Mouse (Mus musculus): ENCODE results near the gene Drd2. TPM values are rescaled to one million over a fixed set of nuclear protein-coding genes. Genes with fewer than 3 reads are reported as not detected.

Drd2 gene
- not detected for polyA plus RNA-seq (2017; shearing (Covaris generic))

DNA sequence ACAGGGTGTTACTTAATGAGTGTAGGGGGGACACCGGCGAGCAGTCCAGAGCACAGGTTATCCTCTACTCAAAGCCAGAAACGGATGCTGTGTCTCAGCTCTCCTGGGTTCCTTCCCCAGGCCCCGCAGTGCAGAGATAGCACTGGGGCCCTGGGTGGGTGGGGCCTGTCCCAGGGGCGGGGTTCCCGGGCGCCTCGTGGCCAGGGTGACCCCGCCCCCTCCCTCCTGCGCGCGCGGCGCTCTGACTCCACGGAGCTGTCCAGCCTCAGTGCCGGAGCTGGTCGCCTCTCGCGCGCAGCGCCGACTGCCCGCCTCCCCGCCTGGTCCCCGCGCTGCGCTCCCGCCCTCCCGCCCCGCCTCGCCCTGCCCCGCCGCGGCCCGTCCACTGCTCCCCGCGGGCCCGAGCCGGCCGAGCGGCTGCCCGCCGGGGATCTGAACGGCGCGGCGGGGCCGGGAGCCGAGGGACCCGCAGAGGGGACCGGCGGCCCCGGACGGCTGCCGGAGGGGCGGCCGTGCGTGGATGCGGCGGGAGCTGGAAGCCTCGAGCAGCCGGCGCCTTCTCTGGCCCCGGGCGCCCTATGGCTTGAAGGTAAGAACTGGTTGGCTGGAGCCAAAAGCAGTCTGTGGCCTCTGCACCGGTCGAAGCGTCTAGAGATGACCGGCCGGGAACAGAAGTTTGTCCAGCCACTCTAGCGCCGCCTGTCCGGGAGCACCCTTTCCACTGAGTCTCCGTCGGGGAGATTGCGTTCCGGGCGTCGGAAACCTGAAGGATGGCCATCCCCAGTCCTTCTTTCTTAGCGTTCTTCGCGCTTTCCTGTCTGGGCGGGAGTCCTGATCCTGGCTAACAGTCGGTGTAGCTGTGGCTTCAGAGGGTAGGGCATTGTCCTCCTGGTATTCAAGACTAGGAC, at the start of gene Drd2:
TSS of gene Drd2 (plus strand) at position 492 of the 908 bp plus-strand sequence.
- ATAC-seq = no peak

DNA sequence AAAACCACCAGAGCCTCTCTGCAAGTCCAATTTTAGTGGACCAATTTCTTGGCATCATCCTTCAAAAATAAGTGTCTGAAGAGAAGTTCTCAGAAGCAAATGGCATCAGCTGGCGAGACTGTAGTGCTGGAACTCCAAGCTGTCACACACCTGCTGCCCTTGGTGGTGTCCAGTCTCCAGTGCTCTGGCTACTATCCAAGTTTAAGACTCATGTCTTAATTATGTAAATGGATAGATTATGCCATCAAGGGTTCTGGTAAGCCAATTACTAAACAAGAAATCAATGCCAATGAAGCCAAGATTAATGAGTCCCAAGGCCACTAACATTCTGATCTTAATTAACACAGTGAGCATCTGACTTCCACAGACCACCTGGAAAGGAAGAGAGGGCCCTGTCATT, 45.3 kb upstream of the Drd2 start:
- ATAC-seq = no peak

DNA sequence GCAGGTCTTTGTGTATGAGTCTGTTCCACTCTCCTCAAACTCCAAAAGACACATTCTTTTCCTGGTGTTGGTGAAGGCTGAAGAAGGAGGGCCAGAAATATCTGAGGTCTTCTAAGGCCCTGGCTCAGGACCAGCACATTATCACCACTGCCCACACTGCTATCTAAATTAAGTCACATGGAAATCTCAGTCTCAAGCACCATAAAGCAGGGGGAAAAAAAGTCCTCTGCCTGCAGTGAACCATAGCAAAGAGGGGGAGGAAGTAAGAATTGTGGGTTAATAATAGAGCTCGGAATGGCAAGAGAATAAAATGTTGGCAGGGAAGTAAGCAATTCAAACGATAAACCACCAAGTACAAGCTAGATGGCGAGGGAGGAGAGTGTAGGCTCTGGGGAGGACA, 32.9 kb upstream of the Drd2 start:
- no peak for ATAC-seq

DNA sequence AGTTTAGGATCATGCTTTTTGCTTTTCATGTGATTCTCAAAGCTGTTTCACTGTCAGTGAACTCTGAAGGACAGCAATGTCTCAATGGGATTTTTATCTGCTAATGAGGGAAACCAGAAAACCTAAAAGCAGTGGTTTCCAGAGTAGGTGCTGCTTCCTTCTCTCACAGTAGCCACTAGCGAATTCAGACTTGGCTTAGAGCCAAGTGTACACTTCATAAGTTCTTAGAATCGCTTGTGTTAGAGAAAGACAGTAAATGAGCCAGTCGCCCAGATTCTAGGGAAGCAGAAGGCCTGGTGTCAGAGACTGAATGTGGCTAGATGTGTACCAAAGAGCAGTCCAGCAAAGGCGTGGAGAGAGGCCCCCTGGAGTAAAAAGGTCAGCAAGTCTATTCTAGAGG, 29.6 kb upstream of the Drd2 start:
- ATAC-seq = no peak

DNA sequence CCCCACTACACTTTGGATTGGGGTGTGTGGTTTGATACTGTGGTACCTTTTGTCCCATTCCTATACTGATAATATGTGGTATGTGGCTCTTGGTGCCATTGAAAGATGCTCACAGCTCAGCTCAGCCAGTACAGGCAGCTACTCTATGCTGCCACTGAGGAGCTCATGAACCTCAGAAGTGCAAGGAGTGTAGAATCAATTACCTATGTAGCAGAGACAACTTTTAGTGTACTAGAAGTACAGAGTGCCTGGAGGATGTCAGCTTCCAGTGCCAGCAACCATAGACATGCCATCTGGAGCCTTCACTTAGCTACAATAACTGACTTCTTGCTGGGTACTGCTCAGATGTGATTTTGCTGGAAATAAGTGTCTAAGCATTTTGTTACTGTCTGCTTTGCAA, 21.8 kb upstream of the Drd2 start:
- ATAC-seq = no peak

DNA sequence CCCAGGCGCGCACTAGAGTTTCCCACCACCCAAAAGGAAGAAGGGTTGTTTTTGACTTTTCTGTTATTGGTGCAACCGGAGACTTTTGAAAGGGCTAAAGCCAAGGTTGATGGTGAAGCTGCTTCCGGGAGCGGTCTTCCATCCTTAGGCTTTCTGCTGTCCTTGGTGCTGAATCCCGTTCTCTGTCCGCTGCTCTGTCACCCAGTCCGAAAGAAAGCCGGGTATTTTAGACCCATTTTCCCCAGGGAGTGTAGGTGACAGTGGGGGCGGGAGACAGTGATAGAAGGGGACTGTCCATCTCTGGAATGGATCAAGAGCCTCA, 578 bp downstream of the Drd2 start:
- ATAC-seq = no peak

DNA sequence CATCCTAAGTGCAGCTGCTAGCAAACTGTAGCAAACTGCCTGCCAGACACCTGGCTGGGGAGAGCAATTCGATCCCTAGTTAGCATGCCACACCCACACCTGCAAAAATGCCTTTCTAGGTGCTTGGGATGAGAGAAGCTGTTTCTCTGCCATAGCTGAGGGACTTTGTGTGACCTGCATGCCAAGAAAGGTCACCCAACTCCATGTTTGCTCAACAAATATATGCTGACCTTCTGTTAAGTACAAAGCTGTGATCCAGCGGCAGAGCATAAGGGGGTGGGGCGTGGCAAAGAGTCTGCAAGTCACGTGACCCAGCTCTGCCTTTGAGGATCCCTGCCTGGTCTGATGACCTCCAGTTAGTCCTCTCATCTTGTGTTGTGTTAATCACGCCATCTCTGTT, 25.3 kb downstream of the Drd2 start:
- no peak for ATAC-seq

DNA sequence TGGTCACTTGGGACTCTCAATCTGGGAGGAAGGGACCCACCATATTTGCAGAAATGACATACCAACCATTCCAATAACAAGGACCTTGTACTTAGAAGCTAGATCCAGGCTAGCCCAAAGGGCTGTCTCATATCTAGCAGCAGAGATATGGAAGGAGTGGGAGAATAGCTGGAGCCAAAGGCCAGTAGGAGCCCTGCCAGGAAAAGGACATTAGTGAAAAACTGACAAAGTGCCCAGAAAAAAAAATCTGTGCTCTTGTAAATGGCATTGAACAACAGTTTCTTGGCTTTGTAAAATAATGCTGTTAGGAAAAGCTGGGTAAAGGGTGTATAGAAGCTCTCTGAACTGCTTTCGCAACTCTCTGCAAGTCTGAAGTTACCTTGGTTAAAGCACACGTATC, 33.5 kb downstream of the Drd2 start:
- ATAC-seq = no peak

DNA sequence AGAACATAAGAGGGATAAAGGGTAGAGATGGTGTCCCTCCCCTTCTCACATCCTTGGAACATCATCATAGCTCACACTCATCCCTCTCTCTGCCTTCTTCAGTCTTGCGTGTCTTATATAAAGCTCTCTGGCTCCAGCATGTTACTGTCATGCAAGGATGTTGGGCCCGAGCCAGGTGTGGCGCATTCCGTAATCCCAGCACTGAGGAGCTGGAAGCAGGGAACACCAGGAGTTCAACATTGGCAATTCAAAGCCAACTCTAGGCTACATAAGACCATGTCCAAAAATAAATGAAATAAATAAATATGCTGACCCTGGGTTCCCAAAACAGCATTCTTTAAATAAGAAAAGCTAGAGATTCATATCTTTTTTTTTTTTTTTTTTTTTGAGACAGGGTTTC, 39.5 kb downstream of the Drd2 start:
- no peak for ATAC-seq

DNA sequence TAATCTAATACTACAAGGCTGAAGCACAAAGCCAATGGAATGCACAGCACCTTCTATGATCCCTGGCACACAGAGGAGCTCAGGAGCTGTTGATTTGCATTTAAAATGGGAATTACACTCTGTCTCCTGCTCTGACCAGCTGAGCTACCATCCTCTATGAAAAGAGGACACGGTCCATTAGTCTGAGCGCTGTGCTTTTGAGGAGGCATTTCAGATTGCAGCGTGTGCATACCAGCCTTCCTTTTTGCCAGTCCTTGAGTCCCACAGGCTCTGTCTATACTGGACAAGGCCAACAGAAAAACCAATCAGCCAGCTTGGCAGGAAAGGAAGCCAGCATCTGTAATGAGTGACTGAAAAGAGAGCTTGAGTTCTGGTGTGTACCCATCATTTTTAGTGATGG, 43.6 kb downstream of the Drd2 start:
- ATAC-seq = no peak

DNA sequence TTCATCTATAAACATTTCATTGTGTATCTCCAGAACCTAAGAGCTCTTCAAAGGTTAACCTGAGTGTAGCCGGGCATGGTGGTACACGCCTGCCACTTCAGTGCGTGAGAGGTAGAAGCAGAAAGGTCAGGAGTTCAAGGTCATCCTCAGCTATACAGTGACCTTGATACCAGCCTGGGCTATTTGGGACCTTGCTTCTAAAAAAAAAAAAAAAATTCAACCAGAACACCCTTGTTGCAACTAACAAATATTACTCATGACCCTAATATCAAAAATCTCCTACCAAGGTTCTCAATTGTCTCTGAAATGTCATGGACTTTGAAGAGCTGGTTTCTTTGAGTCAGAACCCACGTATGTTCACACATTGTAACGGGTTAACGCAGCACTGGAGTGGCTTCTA, 44.4 kb downstream of the Drd2 start:
- no peak for ATAC-seq

DNA sequence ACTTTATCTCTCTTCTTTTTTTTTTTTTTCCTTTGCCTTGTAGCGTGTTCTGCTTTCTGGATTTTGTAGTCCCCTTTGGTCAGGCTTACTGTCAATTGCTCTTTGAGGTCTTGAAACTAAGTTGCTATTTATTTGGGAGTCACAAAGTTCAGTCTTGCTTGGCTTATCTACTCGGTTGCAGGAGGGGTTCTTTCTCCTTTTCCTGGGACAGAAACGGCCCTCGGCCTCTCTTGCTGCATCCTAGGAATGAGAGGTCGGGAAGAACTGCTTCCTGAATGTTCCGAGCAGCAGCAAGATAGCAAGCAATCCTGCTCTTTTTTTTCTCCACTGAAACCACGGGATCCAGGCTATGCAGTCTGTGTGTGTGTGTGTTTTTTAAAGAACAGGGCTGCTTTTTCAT, 44.9 kb downstream of the Drd2 start:
- no peak for ATAC-seq

DNA sequence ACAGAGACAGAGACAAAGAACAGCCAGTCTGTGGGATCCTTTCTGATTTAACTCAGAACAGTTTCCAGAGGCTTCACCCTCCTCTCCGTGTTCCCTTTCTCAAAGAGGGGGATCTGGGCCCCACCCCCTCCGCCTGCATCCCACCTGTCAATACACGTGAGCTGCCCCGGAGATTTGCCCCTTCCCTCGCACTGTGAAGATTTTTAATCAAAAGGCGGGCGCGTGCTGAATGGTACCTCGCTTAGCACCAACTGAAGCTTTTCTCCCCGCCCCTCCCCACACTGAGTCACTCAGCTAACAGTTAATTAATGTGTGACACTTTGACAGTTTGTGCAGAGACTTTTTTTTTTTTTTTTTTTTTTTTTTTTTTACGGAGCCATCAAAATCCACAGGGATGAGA, 45.7 kb downstream of the Drd2 start:
- no peak for ATAC-seq

DNA sequence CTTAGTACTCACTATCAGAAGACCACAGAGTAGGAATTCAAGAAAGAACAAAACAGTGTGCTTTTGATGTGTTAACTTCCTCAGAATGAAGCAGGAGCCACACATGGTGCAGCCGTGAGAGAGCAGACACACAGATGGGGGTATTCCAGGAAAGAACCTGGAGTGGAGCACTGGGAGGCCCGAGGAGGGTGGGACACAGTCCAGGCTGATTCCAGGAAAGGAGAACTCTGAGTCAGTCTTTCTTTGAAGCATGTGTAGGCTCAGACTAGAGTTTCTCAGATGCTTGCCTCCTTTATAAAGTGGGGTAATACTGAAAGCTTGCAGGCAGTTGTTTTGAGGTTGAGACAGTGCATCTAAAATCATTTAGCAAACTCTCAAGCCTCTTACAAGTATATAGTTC, 51.8 kb downstream of the Drd2 start:
- ATAC-seq = no peak

DNA sequence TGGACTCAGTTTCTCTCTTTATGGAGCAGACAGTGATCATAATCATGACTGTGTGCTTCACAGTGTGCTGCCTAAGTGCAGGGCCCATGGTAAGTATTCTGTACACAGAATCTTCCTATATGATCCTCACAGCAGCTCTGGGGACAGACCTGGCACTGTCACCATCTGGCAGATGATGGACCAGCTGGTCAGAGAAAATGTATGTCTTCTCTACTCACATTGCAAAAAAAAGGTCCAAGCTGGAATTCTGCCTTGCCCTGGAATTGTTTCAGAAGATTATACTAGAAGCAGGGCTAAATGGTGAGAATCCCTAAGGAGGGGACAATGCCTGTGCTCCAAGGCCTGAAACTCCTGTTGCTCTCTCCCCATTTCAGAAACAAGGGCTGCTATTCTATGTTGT, 55.6 kb downstream of the Drd2 start:
- ATAC-seq = no peak

DNA sequence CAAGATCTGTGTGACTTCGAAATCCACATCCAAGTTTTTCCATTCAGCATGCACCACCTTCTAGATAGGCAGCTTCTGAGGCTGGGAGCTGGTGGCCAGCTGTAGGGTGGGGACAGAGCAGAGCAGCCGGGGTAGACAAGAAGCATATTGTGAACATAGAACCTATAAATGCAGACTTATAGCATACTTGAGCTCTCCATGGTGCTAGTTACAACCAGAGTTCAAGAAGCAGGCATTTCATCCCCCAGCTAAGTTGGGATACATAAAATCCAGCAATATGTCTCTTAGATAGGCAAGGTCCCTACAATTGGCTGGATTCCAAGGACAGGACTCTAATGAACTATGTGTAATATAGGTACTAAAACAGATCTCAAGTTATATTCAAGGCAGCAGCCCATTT, 63.3 kb downstream of the Drd2 start:
- ATAC-seq = no peak

DNA sequence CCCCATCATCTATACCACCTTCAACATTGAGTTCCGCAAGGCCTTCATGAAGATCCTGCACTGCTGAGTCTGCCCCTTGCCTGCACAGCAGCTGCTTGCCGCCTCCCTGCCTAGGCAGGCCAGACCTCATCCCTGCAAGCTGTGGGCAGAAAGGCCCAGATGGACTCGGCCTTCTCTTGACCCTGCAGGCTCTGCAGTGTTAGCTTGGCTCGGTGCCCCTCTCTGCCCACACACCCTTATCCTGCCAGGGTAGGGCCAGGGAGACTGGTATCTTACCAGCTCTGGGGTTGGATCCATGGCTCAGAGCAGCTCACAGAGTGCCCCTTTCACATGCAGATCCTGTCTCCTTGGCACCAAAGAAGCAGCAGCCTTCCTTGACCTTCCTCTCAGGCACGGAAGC, 66.6 kb downstream of the Drd2 start:
- ATAC-seq = no peak

DNA sequence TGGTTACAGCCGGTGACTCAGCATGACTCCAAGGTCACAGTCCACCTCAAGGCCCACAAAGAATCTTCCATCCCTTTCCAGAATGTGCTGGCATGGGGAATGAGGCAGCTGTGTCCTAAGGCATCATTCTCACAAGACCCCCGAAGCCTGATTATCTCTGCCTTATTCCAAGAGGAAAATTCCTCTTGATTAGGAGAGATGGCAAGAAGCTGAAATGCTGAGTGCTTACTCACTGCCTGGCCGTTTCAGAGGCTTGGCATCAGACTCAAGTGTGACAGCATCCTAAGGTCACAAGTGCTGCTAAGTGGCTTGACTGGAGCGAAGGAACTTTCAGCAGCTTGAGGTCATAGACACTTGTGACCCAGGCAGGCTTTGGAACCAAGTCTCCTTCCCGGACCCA, 70.2 kb downstream of the Drd2 start:
- no peak for ATAC-seq

DNA sequence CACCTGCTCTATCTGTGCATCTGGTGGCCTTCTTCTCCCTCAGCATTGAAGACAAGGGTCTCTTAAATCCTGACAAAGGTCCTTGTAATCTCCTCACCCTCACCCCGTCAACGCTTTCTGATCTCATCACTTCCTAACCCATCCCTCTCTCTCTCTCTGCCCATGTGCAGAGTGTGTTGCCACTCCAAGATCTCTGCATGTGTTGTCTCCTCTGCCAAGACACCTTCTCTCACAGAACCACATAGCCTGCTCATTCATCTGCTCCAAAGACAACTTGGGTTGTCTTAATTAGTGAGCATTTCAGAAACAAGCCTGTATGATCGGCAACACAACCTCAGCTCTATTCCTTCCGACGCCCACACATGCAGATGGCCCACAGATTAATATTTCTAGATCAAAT, 83.4 kb downstream of the Drd2 start:
- no peak for ATAC-seq

DNA sequence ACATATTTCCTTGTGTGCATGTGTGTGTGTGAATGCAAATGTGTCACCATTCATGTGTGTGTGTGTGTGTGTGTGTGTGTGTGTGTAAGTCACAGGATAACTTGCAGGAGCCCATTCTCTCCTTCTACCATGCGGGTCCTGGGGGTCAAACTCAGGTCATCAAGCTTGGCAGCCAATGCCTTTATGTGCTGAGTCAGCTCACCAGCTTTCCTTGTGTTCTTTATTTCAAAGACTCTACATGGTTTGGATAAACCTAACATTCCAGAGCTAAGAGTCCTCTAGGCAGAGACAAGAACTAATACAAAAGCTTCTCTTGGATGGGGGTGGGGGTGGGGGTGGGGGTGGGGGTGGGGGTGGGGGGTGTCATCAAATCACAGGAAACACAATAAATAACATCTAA, 85.2 kb downstream of the Drd2 start:
- no peak for ATAC-seq

DNA sequence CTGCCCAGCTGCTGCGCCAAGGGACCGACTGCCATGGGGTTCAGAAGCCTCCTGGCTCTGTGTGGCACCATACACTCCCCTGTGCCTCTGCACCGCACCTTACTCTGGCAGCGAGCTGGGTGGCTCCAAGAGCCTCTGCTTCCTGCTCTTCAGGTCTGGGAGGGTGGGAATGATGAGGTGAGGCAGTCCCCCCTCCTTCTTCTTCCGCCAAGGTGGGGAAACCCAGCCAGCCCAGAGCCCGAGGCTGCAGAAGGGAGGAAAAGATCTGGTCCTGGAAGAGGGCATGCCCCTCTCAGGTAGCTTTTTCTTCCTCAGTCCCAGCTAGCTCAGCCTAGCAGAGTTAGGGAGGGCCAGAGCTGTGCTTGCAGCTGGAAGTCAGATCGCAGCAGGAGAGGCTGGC, 86.5 kb downstream of the Drd2 start, which contains the start of gene Ankk1:
TSS of gene Ankk1 (minus strand) at position 101 of the 400 bp plus-strand sequence.
- ATAC-seq = no peak

DNA sequence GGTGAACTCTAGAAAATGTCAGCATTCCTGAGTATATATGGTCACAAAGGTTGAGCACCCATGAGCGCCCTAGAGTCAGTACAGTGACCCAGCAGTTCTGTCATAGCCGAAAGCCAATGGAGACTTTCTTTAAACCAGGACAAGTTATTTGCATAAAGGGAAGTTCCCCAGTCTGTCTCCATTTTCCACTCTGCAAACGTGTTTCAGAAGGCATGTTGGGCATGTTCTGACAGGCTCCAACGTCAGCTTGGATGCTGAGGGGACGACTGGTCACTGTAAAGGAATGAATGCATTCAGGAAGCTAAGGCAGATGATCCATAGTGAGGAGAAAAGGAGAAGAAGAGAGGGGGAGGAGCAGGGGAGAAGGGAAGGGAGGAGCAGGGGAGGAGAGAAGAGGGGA, 87.1 kb downstream of the Drd2 start:
- no peak for ATAC-seq

DNA sequence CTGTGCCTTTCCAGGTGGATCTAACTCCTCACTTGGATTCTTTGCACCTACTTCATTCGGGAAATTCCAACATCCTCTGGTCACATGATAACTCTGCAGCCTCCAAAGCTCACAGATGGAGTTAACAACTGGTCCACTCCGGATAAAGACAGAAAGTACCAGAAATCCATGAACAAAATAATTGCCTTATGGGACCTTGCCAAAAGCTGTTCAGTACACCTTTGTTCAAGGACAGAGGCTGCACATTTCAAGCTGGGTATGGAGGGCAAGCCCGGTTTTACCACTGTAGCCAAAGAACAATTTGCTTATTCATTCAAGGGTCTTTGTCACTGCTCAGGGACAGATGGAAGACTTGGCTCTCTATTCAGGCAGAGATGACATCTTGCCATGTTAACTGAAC, 102.2 kb downstream of the Drd2 start:
- ATAC-seq = no peak

DNA sequence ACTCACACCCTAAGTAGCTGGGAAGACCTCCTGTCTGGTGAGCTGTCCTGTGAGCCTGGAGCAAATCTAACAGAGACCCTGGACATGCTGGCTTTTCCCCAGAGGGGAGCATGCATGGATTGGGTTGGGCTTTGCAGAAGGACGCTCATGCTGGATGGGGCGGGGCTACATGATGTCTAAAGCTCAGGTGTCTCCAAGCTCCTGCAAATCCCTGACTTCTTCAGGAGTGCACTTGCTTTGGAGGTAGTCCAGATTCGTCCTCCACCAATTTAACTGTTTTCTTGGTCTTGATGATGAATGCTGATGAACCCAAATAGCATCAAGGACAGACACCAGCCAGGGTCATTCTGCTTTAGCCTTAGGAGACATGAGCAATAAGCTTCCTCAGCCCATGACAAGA, 110.1 kb downstream of the Drd2 start:
- ATAC-seq = no peak

DNA sequence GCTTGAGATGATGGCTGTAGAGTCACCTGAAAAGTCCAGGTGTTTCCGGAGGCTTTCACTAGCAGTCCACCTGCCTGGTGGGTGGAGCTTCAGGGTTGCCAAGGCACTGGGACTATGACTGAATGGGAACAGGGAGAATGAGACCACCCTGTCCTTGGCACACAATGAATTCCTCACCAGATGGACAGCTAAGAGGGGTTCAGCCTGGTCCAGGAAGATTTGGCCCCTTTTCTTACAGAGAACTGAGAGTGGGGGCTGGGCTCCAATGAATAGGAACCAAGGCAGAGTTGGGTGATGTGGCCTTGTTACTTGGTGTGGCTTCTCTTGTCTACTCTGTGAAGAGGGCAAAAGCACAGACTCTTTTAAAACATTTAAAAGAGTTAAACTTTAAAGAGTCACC, 112.0 kb downstream of the Drd2 start:
- ATAC-seq = no peak
